Mouse (Mus musculus): ENCODE data around the gene Adprm. TPM values are rescaled to one million over a fixed set of nuclear protein-coding genes. Genes with fewer than 3 reads are reported as not detected.
"Not testable (repeated sequence)": the region's sequence is repeated elsewhere in the genome, so short reads cannot be mapped to it uniquely, and the experiment has no call there.

Adprm gene
- polyA plus RNA-seq, 1 experiment from 2014 or later, result 38.5 TPM

GRCm38 (mm10) chr11:67039799-67040198 is 12.6 kb downstream of the Adprm start:
- no peak for ATAC-seq
- H3K4me3 ChIP-seq (replicated peaks), result no peak overlapping the region
- WGBS, result 97% methylated on average over 3 of the region's 3 CpGs
- no peak overlapping the region for H3K4me2 ChIP-seq (replicated peaks)
- no peaks in the 10 kb centered on the region for H3K27me3 ChIP-seq
- no peak overlapping the region for H3K9ac ChIP-seq (replicated peaks)
- H3K36me3 ChIP-seq, result peaks cover 57% of the 10 kb centered on the region
- H3K4me1 ChIP-seq (replicated peaks), result 0 out of 2 replicates have a peak, but pooled peaks cover 3% of the 10 kb centered on the region
- no peaks in the 10 kb centered on the region for H3K9me3 ChIP-seq
- H3K27ac ChIP-seq, result no peak overlapping the region

GRCm38 (mm10) chr11:67036892-67037291 is 15.5 kb downstream of the Adprm start:
- 93% methylated on average over 9 of the region's 9 CpGs for WGBS
- Histone ChIP-seq H3K4me2 (replicated peaks) (no peak overlapping the region), H3K9ac (replicated peaks) (no peak overlapping the region), H3K9me3 (no peaks in the 10 kb centered on the region), H3K27ac (no peak overlapping the region), H3K4me1 (replicated peaks) (no peaks in the 10 kb centered on the region), H3K36me3 (peaks cover 53% of the 10 kb centered on the region), H3K4me3 (replicated peaks) (no peak overlapping the region), H3K27me3 (no peaks in the 10 kb centered on the region)
- no peak for ATAC-seq

GRCm38 (mm10) chr11:67036229-67036628 is 16.2 kb downstream of the Adprm start:
- Histone ChIP-seq H3K9ac (replicated peaks) (no peak overlapping the region), H3K4me2 (replicated peaks) (no peak overlapping the region), H3K27ac (no peak overlapping the region), H3K36me3 (peaks cover 47% of the 10 kb centered on the region), H3K27me3 (no peaks in the 10 kb centered on the region), H3K9me3 (no peaks in the 10 kb centered on the region), H3K4me1 (replicated peaks) (no peaks in the 10 kb centered on the region), H3K4me3 (replicated peaks) (no peak overlapping the region)
- ATAC-seq, result no peak
- 95% methylated on average over 6 of the region's 6 CpGs for WGBS

- Histone ChIP-seq H3K27ac (no peak overlapping the region), H3K4me2 (replicated peaks) (no peak overlapping the region), H3K36me3 (peaks cover 34% of the 10 kb centered on the region), H3K4me3 (replicated peaks) (no peak overlapping the region), H3K4me1 (replicated peaks) (no peaks in the 10 kb centered on the region), H3K9me3 (no peaks in the 10 kb centered on the region), H3K9ac (replicated peaks) (no peak overlapping the region), H3K27me3 (no peaks in the 10 kb centered on the region)
- 90% methylated on average over 4 of the region's 4 CpGs for WGBS
- no peak for ATAC-seq
These were observed 17.5 kb downstream of the Adprm start for GRCm38 (mm10) chr11:67034775-67035485.

GRCm38 (mm10) chr11:67031603-67031915 is 20.8 kb downstream of the Adprm start:
- H3K4me3 ChIP-seq (replicated peaks), result no peak overlapping the region
- WGBS, result 64% methylated on average over 2 of the region's 2 CpGs
- no peaks in the 10 kb centered on the region for H3K27me3 ChIP-seq
- H3K36me3 ChIP-seq, result peaks cover 4% of the 10 kb centered on the region; the same call in 1 of the 2 replicates
- no peak overlapping the region for H3K4me2 ChIP-seq (replicated peaks)
- ATAC-seq, result no peak
- no peaks in the 10 kb centered on the region for H3K4me1 ChIP-seq (replicated peaks)
- H3K9ac ChIP-seq (replicated peaks), result no peak overlapping the region
- no peaks in the 10 kb centered on the region for H3K9me3 ChIP-seq
- H3K27ac ChIP-seq, result no peak overlapping the region

GRCm38 (mm10) chr11:67030904-67031602 is 21.3 kb downstream of the Adprm start:
- 60% methylated on average over 16 of the region's 16 CpGs for WGBS

GRCm38 (mm10) chr11:67024867-67025477 is 27.4 kb downstream of the Adprm start, which contains the start of gene Tmem220:
TSS of gene Tmem220 (plus strand) at chr11:67025154.
- Histone ChIP-seq H3K9ac (replicated peaks) (peak within 1 kb of the TSS; percentile 48; the same call in 1 of the 2 replicates), H3K4me1 (replicated peaks) (peaks cover 20% of the 10 kb centered on the region), H3K4me3 (replicated peaks) (peak within 1 kb of the TSS; percentile 43), H3K36me3 (no peaks in the 10 kb centered on the region), H3K4me2 (replicated peaks) (peak within 1 kb of the TSS; percentile 57), H3K27me3 (peaks cover 12% of the 10 kb centered on the region; the same call in 1 of the 2 replicates), H3K9me3 (no peaks in the 10 kb centered on the region), H3K27ac (no peak within 1 kb of the TSS)
- peak; percentile 95 for ATAC-seq
- WGBS, result 2% methylated on average over 35 of the region's 35 CpGs

More at GRCm38 (mm10) chr11:67030904-67031602, 21.3 kb downstream of the Adprm start:
- Histone ChIP-seq H3K4me3 (replicated peaks) (no peak overlapping the region), H3K27ac (no peak overlapping the region), H3K4me2 (replicated peaks) (no peak overlapping the region), H3K27me3 (no peaks in the 10 kb centered on the region), H3K9ac (replicated peaks) (no peak overlapping the region), H3K9me3 (no peaks in the 10 kb centered on the region), H3K4me1 (replicated peaks) (no peaks in the 10 kb centered on the region), H3K36me3 (peaks cover 1% of the 10 kb centered on the region; the same call in 1 of the 2 replicates)
- ATAC-seq, result no peak

GRCm38 (mm10) chr11:67023802-67024340 is 28.5 kb downstream of the Adprm start:
- Histone ChIP-seq H3K9ac (replicated peaks) (no peak overlapping the region), H3K4me1 (replicated peaks) (peaks cover 20% of the 10 kb centered on the region), H3K36me3 (no peaks in the 10 kb centered on the region), H3K9me3 (no peaks in the 10 kb centered on the region), H3K27ac (no peak overlapping the region), H3K4me2 (replicated peaks) (no peak overlapping the region), H3K27me3 (peaks cover 19% of the 10 kb centered on the region; the same call in 1 of the 2 replicates), H3K4me3 (replicated peaks) (no peak overlapping the region)
- no peak for ATAC-seq
- WGBS, result 10% methylated on average over 6 of the region's 6 CpGs

GRCm38 (mm10) chr11:67023191-67023590 is 29.2 kb downstream of the Adprm start:
- WGBS, result 38% methylated on average over 1 of the region's 1 CpGs
- H3K4me3 ChIP-seq (replicated peaks); H3K36me3 ChIP-seq; H3K4me2 ChIP-seq (replicated peaks); H3K27ac ChIP-seq; ATAC-seq; H3K9me3 ChIP-seq; H3K9ac ChIP-seq (replicated peaks): not testable (repeated sequence)
- Histone ChIP-seq H3K27me3 (peaks cover 19% of the 10 kb centered on the region; the same call in 1 of the 2 replicates), H3K4me1 (replicated peaks) (peaks cover 23% of the 10 kb centered on the region)

GRCm38 (mm10) chr11:67022354-67023115 is 29.9 kb downstream of the Adprm start:
- Histone ChIP-seq H3K27me3 (peaks cover 19% of the 10 kb centered on the region; the same call in 1 of the 2 replicates), H3K4me3 (replicated peaks) (no peak overlapping the region), H3K4me1 (replicated peaks) (peaks cover 30% of the 10 kb centered on the region), H3K9me3 (no peaks in the 10 kb centered on the region), H3K4me2 (replicated peaks) (no peak overlapping the region), H3K36me3 (no peaks in the 10 kb centered on the region), H3K9ac (replicated peaks) (no peak overlapping the region), H3K27ac (no peak overlapping the region)
- WGBS, result 89% methylated on average over 13 of the region's 13 CpGs
- no peak for ATAC-seq

GRCm38 (mm10) chr11:67020948-67021347 is 31.4 kb downstream of the Adprm start:
- Histone ChIP-seq H3K4me2 (replicated peaks) (peak overlapping the region; percentile 39), H3K9ac (replicated peaks) (no peak overlapping the region), H3K27ac (no peak overlapping the region), H3K4me1 (replicated peaks) (peaks cover 30% of the 10 kb centered on the region), H3K9me3 (no peaks in the 10 kb centered on the region), H3K4me3 (replicated peaks) (no peak overlapping the region), H3K36me3 (no peaks in the 10 kb centered on the region), H3K27me3 (peaks cover 19% of the 10 kb centered on the region; the same call in 1 of the 2 replicates)
- no peak for ATAC-seq
- WGBS, result 4% methylated on average over 12 of the region's 12 CpGs

All from midbrain, embryonic 13.5 days (tissue).